Mouse (Mus musculus): ENCODE measurements around the gene Col6a4. TPM values are rescaled to one million over a fixed set of nuclear protein-coding genes. Genes with fewer than 3 reads are reported as not detected.

Col6a4 gene
- polyA plus RNA-seq (2014; fragmentation: Illumina TruSeq; extraction: RNeasy Lipid Tissue Mini Kit (QIAGEN cat#74804); ENCODE audit: low read depth, low replicate concordance), result 57.0 TPM

DNA sequence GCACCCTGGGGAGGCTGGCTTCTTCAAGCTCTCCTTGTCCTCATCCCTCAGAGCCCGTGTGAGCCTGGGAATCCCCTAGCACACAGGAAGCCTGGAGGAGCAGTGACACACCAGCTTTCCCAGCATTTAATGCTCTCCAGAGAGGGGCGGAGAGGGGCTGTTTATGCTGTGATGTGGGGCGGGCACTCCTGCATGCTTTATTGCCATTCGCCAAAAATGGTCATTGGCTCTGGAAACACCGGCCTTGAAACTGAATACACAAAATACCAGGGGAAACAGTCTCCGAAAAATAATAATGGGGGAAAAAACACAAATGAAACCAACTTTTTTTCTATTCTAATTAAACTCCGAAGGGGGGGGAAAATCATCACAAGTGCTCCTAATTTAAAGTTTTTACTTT is at the start of gene Col6a4:
Col6a4 (minus strand) TSS at position 101 of the 400 bp plus-strand sequence.

DNA sequence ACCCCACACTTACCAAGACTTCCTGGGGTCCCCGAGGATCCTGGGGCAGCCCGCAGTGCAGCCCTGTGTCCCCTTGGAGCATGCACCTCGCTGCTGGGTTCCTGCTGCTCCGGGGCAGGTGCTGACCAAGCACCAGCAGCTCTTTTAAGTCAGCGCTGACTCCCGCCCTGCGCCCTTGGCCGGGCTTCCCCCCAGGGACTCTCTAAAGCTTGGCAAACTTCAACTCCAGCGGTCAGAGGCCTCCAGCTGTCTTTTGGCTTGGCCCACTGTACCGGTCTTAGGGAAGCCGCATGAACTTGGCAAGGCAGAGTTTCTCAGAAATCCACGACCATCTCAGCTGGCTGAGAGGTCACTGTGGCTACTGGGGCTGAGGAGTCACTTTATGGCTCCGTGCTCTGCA is 136.1 kb downstream of the Col6a4 start, which contains the start of gene Col6a5:
Col6a5 (minus strand) TSS at position 111 of the 400 bp plus-strand sequence.

Other genes with a start within 250 kb of the Col6a4 start
- gene Col6a5, start 136.1 kb downstream of the Col6a4 start, polyA plus RNA-seq (2014; fragmentation: Illumina TruSeq; extraction: RNeasy Lipid Tissue Mini Kit (QIAGEN cat#74804); ENCODE audit: low read depth, low replicate concordance), result 63.1 TPM
- gene Glyctk, start 61.4 kb upstream of the Col6a4 start, polyA plus RNA-seq (2014; fragmentation: Illumina TruSeq; extraction: RNeasy Lipid Tissue Mini Kit (QIAGEN cat#74804); ENCODE audit: low read depth, low replicate concordance), result 4.1 TPM
- 43.9 TPM for gene Wdr82, start 74.1 kb upstream of the Col6a4 start, polyA plus RNA-seq (2014; fragmentation: Illumina TruSeq; extraction: RNeasy Lipid Tissue Mini Kit (QIAGEN cat#74804); ENCODE audit: low read depth, low replicate concordance)
- 66.7 TPM for gene Ppm1m, start 103.0 kb upstream of the Col6a4 start, polyA plus RNA-seq (2014; fragmentation: Illumina TruSeq; extraction: RNeasy Lipid Tissue Mini Kit (QIAGEN cat#74804); ENCODE audit: low read depth, low replicate concordance)
- 29.0 TPM for gene Twf2, start 106.3 kb upstream of the Col6a4 start, polyA plus RNA-seq (2014; fragmentation: Illumina TruSeq; extraction: RNeasy Lipid Tissue Mini Kit (QIAGEN cat#74804); ENCODE audit: low read depth, low replicate concordance)
- 1.6 TPM for gene Tlr9, start 125.8 kb upstream of the Col6a4 start, polyA plus RNA-seq (2014; fragmentation: Illumina TruSeq; extraction: RNeasy Lipid Tissue Mini Kit (QIAGEN cat#74804); ENCODE audit: low read depth, low replicate concordance)
- gene Alas1, start 151.9 kb upstream of the Col6a4 start, polyA plus RNA-seq (2014; fragmentation: Illumina TruSeq; extraction: RNeasy Lipid Tissue Mini Kit (QIAGEN cat#74804); ENCODE audit: low read depth, low replicate concordance), result 233 TPM
- 3.4 TPM for gene Poc1a, start 184.3 kb upstream of the Col6a4 start, polyA plus RNA-seq (2014; fragmentation: Illumina TruSeq; extraction: RNeasy Lipid Tissue Mini Kit (QIAGEN cat#74804); ENCODE audit: low read depth, low replicate concordance)